Mouse (Mus musculus): ENCODE measurements around the gene Reg1. TPM values are rescaled to one million over a fixed set of nuclear protein-coding genes. Genes with fewer than 3 reads are reported as not detected.

The Reg1 gene
- total RNA-seq (2023): not detected

DNA sequence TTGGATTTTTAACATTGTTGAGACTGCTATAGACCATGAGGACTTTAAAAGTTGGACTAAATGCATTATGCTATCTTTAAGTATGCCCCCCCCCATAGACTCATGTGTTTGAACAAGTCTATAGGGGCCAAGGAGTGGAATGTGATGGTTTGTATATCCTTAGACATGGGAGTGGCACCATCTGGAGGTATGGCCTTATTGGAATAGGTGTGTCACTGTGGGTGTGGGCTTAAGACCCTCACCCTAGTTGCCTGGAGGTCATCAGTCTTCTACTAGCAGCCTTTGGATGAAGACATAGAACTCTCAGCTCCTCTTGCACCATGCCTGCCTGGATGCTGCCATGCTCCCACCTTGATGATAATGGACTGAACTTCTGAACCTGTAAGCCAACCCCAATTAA, at the start of gene Reg1:
Gene Reg1 (plus strand): TSS at position 301 of the 400 bp plus-strand sequence.

DNA sequence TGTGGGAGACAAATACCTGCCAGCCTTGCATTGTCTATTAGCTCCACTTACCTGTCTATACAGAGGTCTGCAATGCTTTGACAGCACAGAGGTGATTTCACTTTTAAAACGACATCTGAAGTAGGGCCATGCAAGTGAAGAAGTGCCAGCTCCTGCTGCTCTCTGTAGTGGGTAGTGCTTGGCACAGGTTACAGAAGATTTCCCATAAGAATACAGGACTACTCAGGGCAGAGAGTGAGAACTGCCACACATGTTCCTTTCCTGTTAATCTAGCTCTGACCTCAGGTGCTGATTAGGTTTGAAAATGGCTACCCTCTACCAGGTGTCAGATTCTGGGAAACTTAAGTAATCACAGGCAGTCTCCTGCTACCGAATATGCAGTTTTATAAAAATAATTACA, 43.7 kb upstream of the Reg1 start, which contains the start of gene Reg3d:
Gene Reg3d (minus strand): TSS at position 101 of the 400 bp plus-strand sequence.

GRCm38 (mm10) chr6:78380409-78380808, 42.1 kb upstream of the Reg1 start, which contains the start of gene Reg3a:
Reg3a (plus strand) TSS chr6:78380709.

GRCm38 (mm10) chr6:78395323-78395722, 27.2 kb upstream of the Reg1 start, which contains the start of gene Reg2:
Reg2 (plus strand) TSS chr6:78395623.

GRCm38 (mm10) chr6:78468772-78469171, 46.3 kb downstream of the Reg1 start, which contains the start of gene Reg3g:
Reg3g (minus strand) TSS chr6:78468872.

Other genes with a start within 250 kb of the Reg1 start
- not detected for gene Reg3b, start 52.1 kb upstream of the Reg1 start, total RNA-seq (2023)
- gene Reg3d, start 43.8 kb upstream of the Reg1 start, total RNA-seq (2023): not detected
- gene Reg3a, start 42.0 kb upstream of the Reg1 start, total RNA-seq (2023): not detected
- gene Reg2, start 27.1 kb upstream of the Reg1 start, total RNA-seq (2023): not detected
- gene Reg3g, start 46.2 kb downstream of the Reg1 start, total RNA-seq (2023): not detected

Measured in B cell, adult 67 days (primary cell).